Mouse (Mus musculus): Measurements from ENCODE around the gene Slc26a11. TPM values are rescaled to one million over a fixed set of nuclear protein-coding genes. Genes with fewer than 3 reads are reported as not detected.

Gene Slc26a11
- polyA plus RNA-seq, 1 experiment, result not detected

DNA sequence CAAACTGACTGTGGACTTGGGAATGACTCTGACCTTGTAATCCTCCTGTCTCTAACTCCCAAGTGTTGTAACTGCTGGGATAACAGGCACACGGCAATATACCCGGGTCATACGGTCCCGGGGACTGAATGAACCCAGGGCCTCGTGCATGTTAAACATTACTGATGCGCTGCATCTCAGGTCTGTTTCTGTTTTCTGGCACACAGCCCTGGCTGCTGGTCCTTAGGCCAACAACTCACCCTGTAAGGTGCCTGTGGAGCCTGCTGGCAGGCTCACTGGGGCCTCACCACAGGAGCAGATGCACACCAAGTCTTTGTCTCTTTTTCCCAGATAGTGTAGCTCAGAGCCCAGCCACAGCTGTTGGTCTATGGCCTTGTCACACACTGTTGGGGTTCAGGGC, 52.0 kb downstream of the Slc26a11 start:
- no peak overlapping the region for H3K4me3 ChIP-seq (replicated peaks)
- H3K36me3 ChIP-seq (ENCODE audit: control insufficient read depth), result peaks cover 28% of the 10 kb centered on the region
- H3K27me3 ChIP-seq (ENCODE audit: control insufficient read depth), result no peaks in the 10 kb centered on the region
- H3K4me1 ChIP-seq (ENCODE audit: control insufficient read depth), result no peaks in the 10 kb centered on the region; the same call in 1 of the 2 replicates
- H3K9me3 ChIP-seq (ENCODE audit: control insufficient read depth, low read length), result no peaks in the 10 kb centered on the region
- TF ChIP-seq GATA1 (IDR thresholded peaks at IDR 0.05; ENCODE audit: low read length), result no peak
- TF ChIP-seq TAL1 (IDR thresholded peaks at IDR 0.05; ENCODE audit: low read length), result no peak

- H3K4me3 ChIP-seq (replicated peaks), result no peak overlapping the region
- H3K36me3 ChIP-seq (ENCODE audit: control insufficient read depth), result peaks cover 28% of the 10 kb centered on the region
- H3K9me3 ChIP-seq (ENCODE audit: control insufficient read depth, low read length), result no peaks in the 10 kb centered on the region
- no peaks in the 10 kb centered on the region; the same call in 1 of the 2 replicates for H3K4me1 ChIP-seq (ENCODE audit: control insufficient read depth)
- TF ChIP-seq GATA1 (IDR thresholded peaks at IDR 0.05; ENCODE audit: low read length), result no peak
- no peak for TF ChIP-seq TAL1 (IDR thresholded peaks at IDR 0.05; ENCODE audit: low read length)
- no peaks in the 10 kb centered on the region for H3K27me3 ChIP-seq (ENCODE audit: control insufficient read depth)
These were observed 52.6 kb downstream of the Slc26a11 start for GRCm38 (mm10) chr11:119407977-119408376.

GRCm38 (mm10) chr11:119419327-119420118, 64.2 kb downstream of the Slc26a11 start:
- Histone ChIP-seq H3K9me3 (ENCODE audit: control insufficient read depth, low read length) (no peaks in the 10 kb centered on the region), H3K4me3 (replicated peaks) (no peak overlapping the region), H3K36me3 (ENCODE audit: control insufficient read depth) (peaks cover 44% of the 10 kb centered on the region), H3K4me1 (ENCODE audit: control insufficient read depth) (no peaks in the 10 kb centered on the region), H3K27me3 (ENCODE audit: control insufficient read depth) (no peaks in the 10 kb centered on the region)
- no peak for TF ChIP-seq TAL1 (IDR thresholded peaks at IDR 0.05; ENCODE audit: low read length)
- TF ChIP-seq GATA1 (IDR thresholded peaks at IDR 0.05; ENCODE audit: low read length), result no peak

GRCm38 (mm10) chr11:119420426-119420825, 65.1 kb downstream of the Slc26a11 start:
- Histone ChIP-seq H3K4me1 (ENCODE audit: control insufficient read depth) (no peaks in the 10 kb centered on the region), H3K36me3 (ENCODE audit: control insufficient read depth) (peaks cover 41% of the 10 kb centered on the region), H3K27me3 (ENCODE audit: control insufficient read depth) (no peaks in the 10 kb centered on the region), H3K4me3 (replicated peaks) (no peak overlapping the region), H3K9me3 (ENCODE audit: control insufficient read depth, low read length) (no peaks in the 10 kb centered on the region)
- TF ChIP-seq TAL1 (IDR thresholded peaks at IDR 0.05; ENCODE audit: low read length) (no peak), GATA1 (IDR thresholded peaks at IDR 0.05; ENCODE audit: low read length) (no peak)

- Histone ChIP-seq H3K36me3 (ENCODE audit: control insufficient read depth) (peaks cover 32% of the 10 kb centered on the region), H3K4me1 (ENCODE audit: control insufficient read depth) (peaks cover 43% of the 10 kb centered on the region), H3K27me3 (ENCODE audit: control insufficient read depth) (no peaks in the 10 kb centered on the region), H3K4me3 (replicated peaks) (no peak overlapping the region), H3K9me3 (ENCODE audit: control insufficient read depth, low read length) (no peaks in the 10 kb centered on the region)
- no peak for TF ChIP-seq GATA1 (IDR thresholded peaks at IDR 0.05; ENCODE audit: low read length)
- TF ChIP-seq TAL1 (IDR thresholded peaks at IDR 0.05; ENCODE audit: low read length), result no peak
These were observed 72.1 kb downstream of the Slc26a11 start for GRCm38 (mm10) chr11:119427431-119427830.

GRCm38 (mm10) chr11:119427986-119428385, 72.6 kb downstream of the Slc26a11 start:
- peaks cover 48% of the 10 kb centered on the region for H3K4me1 ChIP-seq (ENCODE audit: control insufficient read depth)
- TF ChIP-seq GATA1 (IDR thresholded peaks at IDR 0.05; ENCODE audit: low read length) (no peak), TAL1 (IDR thresholded peaks at IDR 0.05; ENCODE audit: low read length) (no peak)
- H3K9me3 ChIP-seq (ENCODE audit: control insufficient read depth, low read length), result no peaks in the 10 kb centered on the region
- peaks cover 29% of the 10 kb centered on the region for H3K36me3 ChIP-seq (ENCODE audit: control insufficient read depth)
- H3K27me3 ChIP-seq (ENCODE audit: control insufficient read depth), result no peaks in the 10 kb centered on the region
- H3K4me3 ChIP-seq (replicated peaks), result no peak overlapping the region

DNA sequence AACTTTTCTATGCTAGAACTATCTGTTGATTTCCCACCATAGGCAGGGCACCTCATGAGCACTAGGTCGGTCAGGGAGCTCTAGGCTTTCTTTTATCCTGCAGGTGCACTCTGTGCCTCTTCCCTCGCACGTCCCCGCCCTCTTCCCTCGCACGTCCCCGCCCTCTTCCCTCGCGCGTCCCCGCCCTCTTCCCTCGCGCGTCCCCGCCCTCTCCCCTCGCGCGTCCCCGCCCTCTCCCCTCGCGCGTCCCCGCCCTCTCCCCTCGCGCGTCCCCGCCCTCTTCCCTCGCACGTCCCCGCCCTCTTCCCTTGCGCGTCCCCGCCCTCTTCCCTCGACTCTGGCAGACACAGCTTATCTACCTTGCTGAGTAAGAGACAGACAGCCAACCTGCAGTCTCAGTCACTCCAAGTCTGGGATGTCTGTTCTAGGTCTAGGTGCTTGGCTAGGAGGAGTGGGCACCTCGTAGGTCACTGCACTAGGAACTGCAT, 73.3 kb downstream of the Slc26a11 start:
- TF ChIP-seq TAL1 (IDR thresholded peaks at IDR 0.05; ENCODE audit: low read length) (no peak), GATA1 (IDR thresholded peaks at IDR 0.05; ENCODE audit: low read length) (peak; percentile 46; the same call in 1 of the 2 replicates)
- Histone ChIP-seq H3K36me3 (ENCODE audit: control insufficient read depth) (peaks cover 33% of the 10 kb centered on the region), H3K4me3 (replicated peaks) (peak overlapping the region; percentile 39)

More for the DNA sequence above, 73.3 kb downstream of the Slc26a11 start:
- Histone ChIP-seq H3K9me3 (ENCODE audit: control insufficient read depth, low read length) (no peaks in the 10 kb centered on the region), H3K4me1 (ENCODE audit: control insufficient read depth) (peaks cover 55% of the 10 kb centered on the region), H3K27me3 (ENCODE audit: control insufficient read depth) (no peaks in the 10 kb centered on the region)

Other genes starting within 250 kb of the Slc26a11 start
- gene Tbc1d16, start 127.1 kb upstream of the Slc26a11 start, polyA plus RNA-seq (2012), result 0.01 TPM in 2 replicates
- gene Ccdc40, start 127.0 kb upstream of the Slc26a11 start, polyA plus RNA-seq (2012), result 0.07 TPM in 1 of 2 replicates, not detected in the other
- 1.2 and 1.5 TPM in 2 replicates for gene Gaa, start 87.7 kb upstream of the Slc26a11 start, polyA plus RNA-seq (2012)
- 17.2 and 20.2 TPM in 2 replicates for gene Eif4a3, start 55.5 kb upstream of the Slc26a11 start, polyA plus RNA-seq (2012)
- 0.01 TPM in 1 of 2 replicates, not detected in the other for gene Card14, start 47.8 kb upstream of the Slc26a11 start, polyA plus RNA-seq (2012)
- gene Sgsh, start within 50 bp of the Slc26a11 start, polyA plus RNA-seq (2012), result 0.02 and 0.15 TPM in 2 replicates
- 0.01 and 0.02 TPM in 2 replicates for gene Rnf213, start 37.5 kb downstream of the Slc26a11 start, polyA plus RNA-seq (2012)
- 1.1 and 1.2 TPM in 2 replicates for gene Endov, start 135.8 kb downstream of the Slc26a11 start, polyA plus RNA-seq (2012)
- not detected in 2 replicates for gene Nptx1, start 192.2 kb downstream of the Slc26a11 start, polyA plus RNA-seq (2012)
- gene Rptor, start 247.3 kb downstream of the Slc26a11 start, polyA plus RNA-seq (2012), result 1.0 and 1.5 TPM in 2 replicates

Data from erythroblast, embryonic 14.5 days (primary cell).